Mouse (Mus musculus) heart, postnatal 10 days (tissue): ENCODE data around the gene Slc7a1. TPM values are rescaled to one million over a fixed set of nuclear protein-coding genes. Genes with fewer than 3 reads are reported as not detected.

Experiments used
- DNase-seq, 2 experiments: peaks; one replicate each; pipeline ENCODE4 v3.0.0; 2021
- intact Hi-C: fragments of 180-260 bp; cut with DNase I; formaldehyde crosslinking; loops from one replicate; pipeline ENCODE4 v1.15.1; 2025
- total RNA-seq, 2 experiments: library from RNA; stranded (reverse); gene quantifications; 2 replicates each; pipeline ENCODE4 v1.2.3; 2021

Slc7a1 gene
- total RNA-seq, 2 experiments from 2014 or later = 22.5 to 23.5 TPM

GRCm38 (mm10) chr5:148397418-148397817, 2.3 kb downstream of the Slc7a1 start:
- no peak for DNase-seq
- intact Hi-C loops = loop anchor here (5.0 kb wide), 1 partner anchor 55 kb away; no protein-coding TSS in a partner anchor

GRCm38 (mm10) chr5:148393316-148393715, 6.4 kb downstream of the Slc7a1 start:
- intact Hi-C loops = no loop called here
- DNase-seq = no peak

- intact Hi-C loops = no loop called here
- no peak for DNase-seq
These were observed 6.9 kb downstream of the Slc7a1 start for GRCm38 (mm10) chr5:148392831-148393230.

- DNase-seq = no peak
- intact Hi-C loops = no loop called here
These were observed 10.4 kb downstream of the Slc7a1 start for GRCm38 (mm10) chr5:148389007-148389970.

- peak in 1 of 2 experiments; percentile 29 for DNase-seq
- intact Hi-C loops = no loop called here
These were observed 11.3 kb downstream of the Slc7a1 start for GRCm38 (mm10) chr5:148388251-148389006.

- intact Hi-C loops = no loop called here
- no peak for DNase-seq
These were observed 11.9 kb downstream of the Slc7a1 start for GRCm38 (mm10) chr5:148387820-148388219.

GRCm38 (mm10) chr5:148386471-148386870, 13.2 kb downstream of the Slc7a1 start:
- intact Hi-C loops = no loop called here

GRCm38 (mm10) chr5:148384501-148385055, 15.1 kb downstream of the Slc7a1 start:
- intact Hi-C loops = no loop called here
- no peak for DNase-seq

More at GRCm38 (mm10) chr5:148386471-148386870, 13.2 kb downstream of the Slc7a1 start:
- DNase-seq = no peak

- intact Hi-C loops = no loop called here
- no peak for DNase-seq
These were observed 15.7 kb downstream of the Slc7a1 start for GRCm38 (mm10) chr5:148383841-148384500.

- no peak for DNase-seq
- intact Hi-C loops = no loop called here
These were observed 18.6 kb downstream of the Slc7a1 start for GRCm38 (mm10) chr5:148381083-148381482.

GRCm38 (mm10) chr5:148380246-148380504, 19.5 kb downstream of the Slc7a1 start:
- no peak for DNase-seq
- intact Hi-C loops = no loop called here

- intact Hi-C loops = no loop called here
- DNase-seq = no peak
These were observed 20.1 kb downstream of the Slc7a1 start for GRCm38 (mm10) chr5:148379455-148380245.

- DNase-seq = no peak
- intact Hi-C loops = no loop called here
These were observed 21.0 kb downstream of the Slc7a1 start for GRCm38 (mm10) chr5:148378707-148379106.

GRCm38 (mm10) chr5:148378232-148378508, 21.5 kb downstream of the Slc7a1 start:
- intact Hi-C loops = no loop called here
- no peak for DNase-seq

- intact Hi-C loops = no loop called here
- DNase-seq = no peak
These were observed 22.1 kb downstream of the Slc7a1 start for GRCm38 (mm10) chr5:148377439-148378231.

GRCm38 (mm10) chr5:148376358-148376757, 23.3 kb downstream of the Slc7a1 start:
- intact Hi-C loops = no loop called here
- DNase-seq = no peak

GRCm38 (mm10) chr5:148375480-148375879, 24.2 kb downstream of the Slc7a1 start:
- intact Hi-C loops = no loop called here
- no peak for DNase-seq

- no peak for DNase-seq
- intact Hi-C loops = loop anchor here (5.0 kb wide), 1 partner anchor 41 kb away; no protein-coding TSS in a partner anchor
These were observed 26.5 kb downstream of the Slc7a1 start for GRCm38 (mm10) chr5:148373092-148373685.
